Mouse (Mus musculus) B cell, adult (primary cell): ENCODE results near the gene Hist1h1d. TPM values are rescaled to one million over a fixed set of nuclear protein-coding genes. Genes with fewer than 3 reads are reported as not detected.

Source experiments
- total RNA-seq: library from RNA; stranded (reverse); gene quantifications from 4 replicates; pipeline ENCODE4 v1.2.4, GENCODE M21; 2023; ENCODE audit not compliant: inconsistent age

Hist1h1d gene
- total RNA-seq, 1 experiment from 2014 or later, result 28.5 TPM

Other genes starting within 250 kb of the Hist1h1d start
- 16.9 to 17.9 TPM (median 17.5 TPM) in 4 replicates for gene Zfp322a, start 184.1 kb upstream of the Hist1h1d start, total RNA-seq
- gene Abt1, start 129.4 kb upstream of the Hist1h1d start, total RNA-seq, result 17.4 to 19.6 TPM (median 18.5 TPM) in 4 replicates
- gene Btn1a1, start 87.4 kb upstream of the Hist1h1d start, total RNA-seq, result not detected in 4 replicates
- gene Btn2a2, start 64.4 kb upstream of the Hist1h1d start, total RNA-seq, result 0.61 to 1.7 TPM (median 1.6 TPM) in 3 of 4 replicates, not detected in the other
- gene Hist1h4h, start 22.2 kb upstream of the Hist1h1d start, total RNA-seq, result 380 to 493 TPM (median 419 TPM) in 4 replicates
- 18.4 to 42.2 TPM (median 32.0 TPM) in 4 replicates for gene Hist1h2af, start 19.4 kb upstream of the Hist1h1d start, total RNA-seq
- gene Hist1h3g, start 17.8 kb upstream of the Hist1h1d start, total RNA-seq, result 5.1 to 15.0 TPM (median 8.0 TPM) in 4 replicates
- gene Hist1h2bh, start 9.9 kb upstream of the Hist1h1d start, total RNA-seq, result 11.3 to 16.6 TPM (median 13.7 TPM) in 4 replicates
- 123 to 144 TPM (median 124 TPM) in 4 replicates for gene Hist1h3f, start 9.2 kb upstream of the Hist1h1d start, total RNA-seq
- gene Hist1h4f, start 1.6 kb upstream of the Hist1h1d start, total RNA-seq, result 90.4 to 98.1 TPM (median 92.8 TPM) in 4 replicates
- gene Hist1h3e, start 9.1 kb downstream of the Hist1h1d start, total RNA-seq, result 304 to 393 TPM (median 327 TPM) in 4 replicates
- 14.4 to 36.0 TPM (median 25.7 TPM) in 4 replicates for gene Hist1h2ae, start 18.0 kb downstream of the Hist1h1d start, total RNA-seq
- 482 to 521 TPM (median 495 TPM) in 4 replicates for gene Hist1h2bg, start 18.1 kb downstream of the Hist1h1d start, total RNA-seq
- 216 to 268 TPM (median 252 TPM) in 4 replicates for gene Hist1h2bf, start 20.9 kb downstream of the Hist1h1d start, total RNA-seq
- gene Hist1h2ad, start 21.1 kb downstream of the Hist1h1d start, total RNA-seq, result 41.9 to 71.0 TPM (median 49.4 TPM) in 4 replicates
- gene Hist1h3d, start 22.5 kb downstream of the Hist1h1d start, total RNA-seq, result 32.2 to 49.8 TPM (median 35.5 TPM) in 4 replicates
- 154 to 204 TPM (median 177 TPM) in 4 replicates for gene Hist1h4d, start 28.3 kb downstream of the Hist1h1d start, total RNA-seq
- gene Hist1h2be, start 67.9 kb downstream of the Hist1h1d start, total RNA-seq, result 30.3 to 38.2 TPM (median 33.1 TPM) in 4 replicates
- 319 to 416 TPM (median 354 TPM) in 4 replicates for gene Hist1h1e, start 69.3 kb downstream of the Hist1h1d start, total RNA-seq
- 10.0 to 14.4 TPM (median 11.1 TPM) in 4 replicates for gene Hist1h2ac, start 130.7 kb downstream of the Hist1h1d start, total RNA-seq
- 19.7 to 31.0 TPM (median 21.7 TPM) in 4 replicates for gene Hist1h2bc, start 130.9 kb downstream of the Hist1h1d start, total RNA-seq
- gene Hist1h1t, start 142.6 kb downstream of the Hist1h1d start, total RNA-seq, result 0.77 to 1.4 TPM (median 1.1 TPM) in 3 of 4 replicates, not detected in the other
- gene Hist1h4c, start 145.2 kb downstream of the Hist1h1d start, total RNA-seq, result 186 to 254 TPM (median 213 TPM) in 4 replicates
- 0.69 to 2.2 TPM (median 1.4 TPM) in 4 replicates for gene Hfe, start 157.6 kb downstream of the Hist1h1d start, total RNA-seq
- gene Hist1h1c, start 185.5 kb downstream of the Hist1h1d start, total RNA-seq, result 908 to 1,217 TPM (median 961 TPM) in 4 replicates
- 12.3 to 17.5 TPM (median 15.7 TPM) in 4 replicates for gene Hist1h3c, start 192.3 kb downstream of the Hist1h1d start, total RNA-seq
- 71.4 to 93.9 TPM (median 80.8 TPM) in 4 replicates for gene Hist1h2bb, start 193.5 kb downstream of the Hist1h1d start, total RNA-seq
- gene Hist1h2ab, start 197.9 kb downstream of the Hist1h1d start, total RNA-seq, result 70.2 to 102 TPM (median 85.3 TPM) in 4 replicates
- 58.2 to 88.1 TPM (median 67.4 TPM) in 4 replicates for gene Hist1h3b, start 199.0 kb downstream of the Hist1h1d start, total RNA-seq
- 102 to 129 TPM (median 105 TPM) in 4 replicates for gene Hist1h4b, start 203.8 kb downstream of the Hist1h1d start, total RNA-seq
- 166 to 182 TPM (median 176 TPM) in 4 replicates for gene Hist1h4a, start 208.0 kb downstream of the Hist1h1d start, total RNA-seq
- gene Hist1h3a, start 209.1 kb downstream of the Hist1h1d start, total RNA-seq, result 384 to 431 TPM (median 397 TPM) in 4 replicates
- gene Hist1h1a, start 210.4 kb downstream of the Hist1h1d start, total RNA-seq, result 34.9 to 57.5 TPM (median 37.6 TPM) in 4 replicates
- gene Trim38, start 216.7 kb downstream of the Hist1h1d start, total RNA-seq, result not detected in 4 replicates